Mouse (Mus musculus): ENCODE results near the gene Atp10a.
"Not testable (repeated sequence)": the region's sequence is repeated elsewhere in the genome, so short reads cannot be mapped to it uniquely, and the experiment has no call there.

Atp10a gene

DNA sequence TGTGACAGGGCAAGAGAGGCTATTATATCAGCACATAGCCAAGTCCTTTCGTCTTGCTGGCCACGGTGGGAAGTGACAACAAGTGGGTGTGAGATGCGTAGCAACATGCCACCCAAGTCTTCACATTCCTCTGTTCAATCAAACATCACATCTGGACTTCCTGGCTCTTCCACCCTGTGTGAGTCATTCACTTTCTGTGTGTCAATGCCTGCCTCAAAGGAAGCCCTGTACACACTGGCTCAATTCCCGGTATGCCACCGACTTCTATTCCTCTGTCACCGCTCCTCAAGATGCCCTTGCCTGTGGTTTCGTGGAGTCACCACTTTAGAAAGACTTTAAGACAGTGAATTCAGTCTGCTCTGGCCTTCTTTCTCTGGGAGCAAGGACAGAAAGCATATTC lies 144.9 kb downstream of the Atp10a start:
- DNase-seq, result no peak

DNA sequence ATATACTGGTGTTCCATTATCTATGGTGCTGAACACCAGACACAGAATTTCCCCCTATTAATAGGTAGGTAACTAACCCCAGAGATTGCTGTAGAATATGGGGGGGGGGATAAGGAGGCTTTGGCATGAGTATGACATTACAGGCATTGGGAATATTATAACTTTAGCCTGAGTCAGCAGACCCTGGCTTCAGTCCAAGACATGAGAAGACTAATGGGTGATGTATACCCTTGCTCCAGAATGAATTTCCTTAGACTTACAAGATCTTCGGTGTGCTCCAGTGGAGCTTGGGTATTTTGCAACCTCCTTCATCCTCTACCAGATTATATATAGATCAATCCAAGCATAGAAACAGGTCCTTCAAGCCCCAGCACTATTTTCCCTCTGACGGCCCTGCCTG lies 145.8 kb downstream of the Atp10a start:
- no peak for DNase-seq

DNA sequence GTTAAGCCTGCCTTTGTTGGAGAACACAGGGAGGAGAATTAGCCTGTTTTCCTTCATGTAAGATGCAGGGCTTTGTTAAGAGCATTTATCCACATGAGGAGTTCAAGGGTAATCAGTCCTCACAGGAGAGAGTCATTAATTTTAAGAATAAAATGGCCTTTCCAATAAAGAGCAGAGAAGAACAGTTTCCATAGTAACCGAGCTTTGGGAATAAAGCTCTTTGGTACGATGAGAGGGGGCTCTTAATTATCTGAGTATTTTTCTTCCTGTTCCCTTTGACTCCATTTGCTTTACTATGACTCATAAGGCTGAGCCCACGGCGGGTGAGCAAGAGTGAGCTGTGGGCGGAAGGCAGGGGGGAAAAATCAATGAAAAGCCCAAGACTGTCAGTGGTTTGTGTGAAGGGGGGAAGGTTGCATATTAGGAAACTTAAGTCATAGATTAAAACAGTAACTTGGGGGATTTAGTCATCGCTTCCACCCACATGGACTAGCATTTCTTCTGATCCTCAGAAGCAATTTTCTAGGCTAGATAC lies 166.2 kb downstream of the Atp10a start:
- no peak for DNase-seq

DNA sequence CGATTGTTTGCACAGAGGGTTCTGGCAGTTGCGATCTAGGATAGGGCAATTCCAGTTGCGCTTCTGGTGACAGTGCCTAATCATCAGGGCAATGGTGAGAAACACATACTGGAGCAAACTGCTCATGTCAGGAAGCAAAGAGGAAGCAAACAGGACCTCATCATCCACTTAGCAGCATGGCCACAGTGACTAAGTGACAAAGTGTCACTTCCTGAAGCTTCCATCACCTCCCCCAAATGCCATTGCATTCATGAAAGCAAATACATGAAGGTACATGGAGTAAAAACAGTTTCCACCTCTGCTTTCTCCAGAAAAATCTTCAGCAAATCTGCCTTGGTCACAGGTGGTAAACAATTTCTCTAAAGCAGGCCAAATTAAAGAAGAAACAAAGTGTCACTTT lies 168.7 kb downstream of the Atp10a start:
- no peak for DNase-seq

DNA sequence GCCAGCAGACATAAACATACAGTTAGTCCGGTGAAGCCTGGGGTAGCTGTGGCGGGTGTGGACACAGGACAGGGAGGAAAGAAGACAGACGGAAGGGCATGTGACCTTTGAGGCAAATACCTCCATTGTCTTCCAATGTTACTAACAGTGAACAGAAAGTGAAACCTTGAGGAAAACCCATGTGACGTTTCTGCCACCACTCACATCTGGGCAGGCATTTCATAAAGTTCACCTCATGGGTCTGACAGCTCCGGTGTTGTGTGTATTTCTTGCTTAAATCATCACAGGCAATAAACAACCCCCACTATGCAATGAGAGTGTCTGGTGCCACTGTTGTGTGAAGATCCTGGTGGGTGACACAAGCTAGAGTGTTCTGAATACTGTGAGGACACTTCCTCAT lies 173.1 kb downstream of the Atp10a start:
- DNase-seq, result no peak

DNA sequence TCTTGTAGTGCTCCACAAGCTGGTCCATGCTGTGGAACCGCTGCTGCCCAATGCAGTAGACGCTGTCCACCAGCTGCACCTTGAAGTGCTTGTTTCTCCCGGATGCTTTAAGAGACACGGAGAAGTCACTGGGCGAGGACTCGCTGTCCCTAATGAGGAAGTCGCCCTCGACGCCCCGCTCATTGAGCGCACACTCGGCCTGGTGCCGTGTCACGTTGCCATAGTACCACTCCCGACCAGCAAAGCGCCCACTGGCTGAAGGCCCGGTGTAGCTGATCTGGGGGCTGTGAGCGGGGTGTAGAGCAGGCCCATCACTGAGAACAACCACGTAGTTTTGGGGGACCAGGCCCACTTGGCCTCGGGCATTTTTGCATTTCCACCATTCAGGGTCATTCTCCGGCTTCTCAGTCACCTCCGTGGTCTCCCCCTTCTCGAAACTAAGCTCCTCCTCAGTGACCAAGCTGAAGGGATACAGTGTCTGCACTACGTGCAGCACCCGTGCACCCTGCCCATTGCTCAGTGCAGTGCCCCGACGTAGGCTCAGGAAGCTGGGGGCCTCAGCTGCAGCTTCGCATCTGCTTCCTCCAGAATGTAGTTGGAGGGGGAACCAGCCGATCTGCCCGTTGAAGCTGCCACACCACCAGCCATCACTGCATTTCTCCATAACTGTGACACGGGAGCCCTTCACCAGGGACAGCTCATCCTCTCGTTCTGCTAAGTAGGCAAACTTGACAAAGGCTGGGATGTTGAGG lies 181.1 kb downstream of the Atp10a start:
- not testable (repeated sequence) for DNase-seq

DNA sequence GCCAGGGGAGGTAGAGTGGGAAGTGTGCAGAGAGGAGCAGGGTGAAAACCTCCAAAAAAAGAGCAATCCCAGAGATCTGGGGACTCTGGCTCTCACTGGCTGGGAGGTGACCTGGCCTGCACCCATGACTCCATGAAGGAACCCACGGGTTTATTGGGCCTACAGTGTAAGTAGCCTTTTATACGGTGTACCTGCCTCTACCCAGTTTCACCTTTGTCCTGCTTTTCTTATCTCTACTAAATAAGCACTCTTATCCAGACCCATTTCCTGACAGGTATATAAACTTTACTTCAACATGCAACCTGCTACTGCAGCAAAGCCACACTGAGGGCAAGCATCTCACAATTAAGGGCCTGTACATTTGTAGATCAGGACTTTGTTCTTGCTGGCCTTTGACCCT lies 184.4 kb downstream of the Atp10a start:
- no peak for DNase-seq

DNA sequence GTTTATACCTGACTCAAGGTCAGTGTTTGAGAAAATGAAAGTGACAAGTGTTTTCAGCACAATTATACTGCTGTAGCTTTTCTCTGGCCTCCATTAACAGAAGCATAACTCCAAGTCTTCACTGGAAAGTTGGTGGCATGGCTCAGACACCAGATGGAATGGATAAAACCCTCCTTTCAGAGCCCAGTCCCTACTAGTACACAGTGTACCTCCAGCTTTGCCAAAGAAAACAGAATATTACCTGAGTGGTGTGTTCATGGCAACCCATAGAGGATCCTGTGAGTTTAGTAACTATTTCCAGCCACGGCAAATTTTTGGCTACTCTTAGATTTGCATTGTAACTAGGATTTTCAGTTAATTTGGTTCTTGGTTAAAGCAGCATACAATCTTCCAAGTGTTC lies 185.1 kb downstream of the Atp10a start:
- no peak for DNase-seq

DNA sequence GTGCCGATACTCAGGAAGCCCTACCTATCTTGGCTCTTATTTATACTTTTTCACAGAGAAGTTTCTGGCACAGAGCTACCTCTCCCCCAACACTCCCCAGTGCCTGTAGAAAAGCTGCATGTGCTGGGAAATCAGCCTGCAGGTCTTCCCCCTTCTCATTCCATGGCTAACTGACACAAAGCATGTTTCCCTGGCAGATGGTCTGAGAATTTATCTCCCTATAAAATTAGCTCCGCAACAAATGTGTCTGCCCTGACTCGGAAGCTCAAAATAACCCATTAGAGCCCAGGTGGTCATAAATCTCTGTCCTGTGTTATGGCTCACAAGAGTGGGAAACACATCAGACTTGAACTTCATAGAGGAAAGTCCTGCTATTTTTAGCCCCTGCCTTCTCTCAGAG lies 186.9 kb downstream of the Atp10a start:
- peak; percentile 36 for DNase-seq

DNA sequence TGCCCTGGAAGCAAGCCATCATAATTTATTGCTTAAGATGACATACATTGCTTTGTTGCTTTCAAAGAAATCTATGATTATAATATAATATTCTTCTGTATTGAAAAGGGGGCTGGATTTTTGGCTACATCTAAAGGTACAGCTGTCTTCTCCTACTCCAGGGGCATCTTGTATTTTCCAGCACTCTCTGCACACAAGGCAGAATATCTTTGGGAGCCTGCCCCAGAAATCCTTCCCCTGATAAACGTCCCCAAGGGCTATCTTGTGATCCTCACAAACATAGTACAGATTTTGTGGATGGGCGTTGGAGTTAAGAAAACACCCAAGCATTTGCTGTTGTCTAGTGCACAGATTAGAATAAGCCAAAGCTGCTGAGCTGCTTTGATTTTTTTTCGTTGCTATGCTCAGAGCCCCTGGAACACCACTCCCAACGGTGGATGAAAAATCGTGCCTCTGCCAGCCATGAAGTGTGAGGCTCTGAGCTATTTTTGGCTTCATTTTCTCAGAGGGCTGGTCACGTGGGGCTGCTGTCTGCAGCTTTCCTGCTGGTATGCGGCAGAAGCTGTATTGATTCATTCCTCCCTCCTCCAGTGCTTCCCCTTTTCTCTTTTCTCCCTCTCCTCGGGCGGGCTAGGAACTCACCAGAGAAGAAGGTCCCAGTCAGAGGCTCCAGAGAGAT lies 187.9 kb downstream of the Atp10a start:
- DNase-seq, result peak; percentile 82

DNA sequence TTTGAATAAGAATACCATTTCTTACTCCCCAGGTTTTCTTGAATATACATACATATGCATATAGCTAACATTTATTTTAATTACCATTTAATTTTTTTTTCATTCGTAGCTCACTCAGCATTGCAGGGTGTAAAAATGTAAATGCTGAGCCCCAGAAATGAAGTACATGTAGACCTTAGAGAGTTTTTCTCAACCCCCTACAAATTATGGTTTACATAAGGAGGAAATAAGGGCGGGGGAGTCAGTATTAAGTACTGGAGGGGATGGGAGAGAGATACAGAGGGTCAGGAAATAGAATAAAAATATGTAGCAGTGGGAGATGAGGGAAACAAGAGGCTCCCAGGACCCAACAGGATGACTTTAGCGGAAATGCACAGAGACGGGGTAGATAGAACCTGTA lies 188.5 kb downstream of the Atp10a start:
- DNase-seq, result peak; percentile 9

DNA sequence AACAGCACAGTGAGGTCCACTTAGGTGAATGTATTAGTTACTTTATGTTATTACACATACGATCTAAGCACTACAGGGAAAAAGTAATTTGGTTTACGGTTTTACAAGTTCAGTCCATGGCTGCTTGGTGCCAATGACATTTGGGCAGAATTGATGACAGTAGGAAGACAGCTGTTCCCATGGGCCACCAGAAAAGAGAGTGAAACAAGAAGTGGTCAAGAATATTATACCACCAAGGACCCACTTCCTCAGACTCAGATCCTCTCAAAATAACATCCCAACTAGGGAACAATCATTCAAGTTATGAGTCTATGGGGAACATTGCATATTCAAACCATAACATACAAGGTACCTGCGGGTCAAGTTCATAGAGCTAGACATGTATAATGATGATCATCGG lies 203.0 kb downstream of the Atp10a start:
- DNase-seq, result no peak

DNA sequence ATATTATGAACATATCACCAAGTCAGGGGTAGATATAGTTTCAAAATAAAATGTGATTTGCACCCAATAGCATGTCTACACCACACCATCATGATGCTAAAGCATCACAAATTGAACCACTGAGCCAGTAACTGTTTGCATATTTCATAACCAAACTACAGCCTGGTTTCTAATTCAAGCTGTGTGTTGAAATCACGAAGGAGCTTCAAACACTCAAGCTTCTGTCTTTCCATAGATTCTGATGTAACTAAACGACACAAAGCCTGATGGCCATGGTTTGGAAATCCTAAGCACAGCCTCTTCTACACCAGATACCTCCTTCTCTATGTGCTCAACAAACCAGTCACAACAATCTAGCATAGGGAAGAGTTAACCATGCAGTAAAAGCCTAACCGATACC lies 207.2 kb downstream of the Atp10a start:
- no peak for DNase-seq

DNA sequence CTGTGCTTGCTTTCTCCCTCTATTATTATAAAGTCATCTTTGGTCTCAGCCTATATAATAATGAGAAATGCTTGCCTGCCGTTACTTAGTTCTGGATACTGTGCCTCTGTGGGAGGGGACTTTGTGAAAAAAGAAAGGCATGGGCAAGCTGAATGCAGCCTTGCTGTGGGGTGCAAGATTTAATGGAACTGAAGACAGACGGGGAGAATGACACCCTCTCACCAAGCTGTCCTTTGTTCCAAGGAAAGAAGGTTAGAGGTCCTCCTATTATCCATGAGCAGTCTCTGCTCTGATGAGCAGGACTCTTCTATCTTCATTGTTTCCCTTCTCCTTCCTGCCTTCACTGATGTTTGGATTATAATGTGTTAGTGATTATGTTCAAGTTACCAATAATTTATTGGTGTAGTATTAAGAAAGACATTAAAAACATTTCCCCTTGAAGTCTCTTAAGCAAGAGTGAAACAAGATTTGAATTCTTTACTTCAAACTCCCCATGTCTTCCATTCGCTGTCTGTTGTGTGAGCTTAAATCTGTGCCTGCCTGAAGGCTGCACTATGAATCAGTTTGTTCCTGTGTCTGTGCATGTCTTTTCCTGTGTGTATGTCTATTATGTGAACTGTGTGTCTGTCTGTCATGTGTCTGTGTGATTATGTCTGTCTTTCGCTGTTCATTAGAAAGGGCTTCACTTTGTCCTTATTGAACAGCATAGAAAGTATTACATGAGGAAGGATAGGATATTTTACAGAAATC lies 211.1 kb downstream of the Atp10a start:
- no peak for DNase-seq

DNA sequence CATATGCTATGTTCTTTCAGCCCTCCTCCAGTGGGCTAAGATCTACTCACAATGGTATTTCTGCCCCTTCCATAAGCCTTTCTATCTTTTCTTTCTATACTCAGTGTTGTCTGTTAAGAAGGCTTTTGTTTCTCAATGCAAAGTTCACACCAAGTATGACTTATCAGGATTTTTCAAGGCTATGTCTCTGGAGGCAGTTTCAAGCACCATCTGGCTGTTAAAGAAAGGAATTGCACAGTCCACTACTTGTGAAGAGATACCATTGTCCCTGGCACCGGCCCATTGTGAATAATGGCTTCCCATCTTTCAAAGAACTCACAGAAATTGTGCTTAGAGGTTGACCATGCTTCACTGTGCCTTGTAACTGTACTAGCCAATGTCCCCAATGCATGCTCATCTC lies 214.7 kb downstream of the Atp10a start:
- DNase-seq, result no peak

DNA sequence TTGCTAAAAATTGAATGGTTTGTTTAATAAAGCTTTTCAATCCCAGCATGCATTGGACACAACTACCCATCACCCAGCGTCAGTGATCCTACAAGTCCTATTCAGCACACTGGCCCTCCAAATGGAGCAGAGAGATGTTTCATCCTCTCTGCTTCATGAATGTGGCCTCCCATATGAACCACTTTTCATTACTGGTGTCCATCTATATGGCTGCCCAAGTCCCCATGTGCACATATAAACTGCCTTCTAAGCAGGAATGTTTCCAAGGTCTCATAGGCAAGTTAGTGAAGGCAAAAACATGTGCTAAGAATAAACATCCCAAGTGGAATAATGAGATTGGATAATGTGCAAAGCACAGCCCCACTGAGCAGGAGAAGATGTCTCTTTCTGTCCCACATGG lies 217.7 kb downstream of the Atp10a start:
- no peak for DNase-seq

All from cerebellum, adult 8-10 months (tissue).